Mouse (Mus musculus): ENCODE measurements around the gene 1700013G24Rik. TPM values are rescaled to one million over a fixed set of nuclear protein-coding genes. Genes with fewer than 3 reads are reported as not detected.

The 1700013G24Rik gene
- polyA plus RNA-seq, 1 experiment from 2014 or later: not detected

Other genes starting within 250 kb of the 1700013G24Rik start
- gene Wnt4, start 175.8 kb upstream of the 1700013G24Rik start, polyA plus RNA-seq (2016; fragmentation: Nextera tagmentation; extraction: Ambion mirVana): 0.36 and 0.52 TPM in 2 replicates
- 584 and 589 TPM in 2 replicates for gene Cdc42, start 95.6 kb upstream of the 1700013G24Rik start, polyA plus RNA-seq (2016; fragmentation: Nextera tagmentation; extraction: Ambion mirVana)
- gene Cela3a, start 43.5 kb upstream of the 1700013G24Rik start, polyA plus RNA-seq (2016; fragmentation: Nextera tagmentation; extraction: Ambion mirVana): not detected in 2 replicates
- not detected in 2 replicates for gene Cela3b, start 22.7 kb upstream of the 1700013G24Rik start, polyA plus RNA-seq (2016; fragmentation: Nextera tagmentation; extraction: Ambion mirVana)
- 8.0 and 8.9 TPM in 2 replicates for gene Hspg2, start 15.5 kb downstream of the 1700013G24Rik start, polyA plus RNA-seq (2016; fragmentation: Nextera tagmentation; extraction: Ambion mirVana)
- gene Ldlrad2, start 121.3 kb downstream of the 1700013G24Rik start, polyA plus RNA-seq (2016; fragmentation: Nextera tagmentation; extraction: Ambion mirVana): not detected in 2 replicates
- gene Usp48, start 140.5 kb downstream of the 1700013G24Rik start, polyA plus RNA-seq (2016; fragmentation: Nextera tagmentation; extraction: Ambion mirVana): 85.1 and 87.1 TPM in 2 replicates
- gene Rap1gap, start 211.4 kb downstream of the 1700013G24Rik start, polyA plus RNA-seq (2016; fragmentation: Nextera tagmentation; extraction: Ambion mirVana): 7.3 and 8.6 TPM in 2 replicates

All from forebrain, embryonic 12.5 days (tissue).